Mouse (Mus musculus) embryo, embryonic 10 days (tissue): ENCODE data around the gene Crip3.

ENCODE experiments used
- DNase-seq: peaks from one replicate; pipeline ENCODE4 v3.0.0-alpha.2; 2015; ENCODE audit warnings: low spot score

Crip3 gene

DNA sequence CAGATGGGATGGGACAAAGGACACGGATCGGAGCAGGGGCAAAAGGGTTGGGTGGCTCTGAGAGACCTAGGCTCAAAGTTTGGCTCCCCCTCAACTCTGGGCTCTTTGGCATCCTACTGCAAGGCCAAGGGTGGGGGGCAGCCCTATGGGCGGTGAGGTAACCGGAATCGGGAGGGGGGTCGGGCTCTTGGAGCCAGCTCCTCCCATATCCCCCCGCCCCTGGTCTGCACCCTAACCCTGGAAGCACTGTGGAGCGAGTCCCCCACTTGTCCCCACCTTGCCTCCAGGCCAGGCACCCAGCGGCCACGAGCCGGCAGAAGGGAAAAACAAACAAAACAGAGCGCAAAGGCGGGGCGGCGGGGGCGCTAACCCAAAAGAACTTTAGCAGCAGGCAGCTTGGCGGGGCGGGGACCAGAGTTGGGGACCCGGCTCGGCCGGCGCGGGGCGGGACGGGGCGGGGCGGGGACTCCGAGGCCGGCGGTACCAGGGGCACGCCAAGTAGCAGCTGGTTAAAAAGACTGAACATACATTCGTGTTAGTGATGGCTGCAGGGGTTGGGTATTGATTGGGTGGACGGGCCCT, 26.5 kb downstream of the Crip3 start:
- DNase-seq = peak; percentile 36

DNA sequence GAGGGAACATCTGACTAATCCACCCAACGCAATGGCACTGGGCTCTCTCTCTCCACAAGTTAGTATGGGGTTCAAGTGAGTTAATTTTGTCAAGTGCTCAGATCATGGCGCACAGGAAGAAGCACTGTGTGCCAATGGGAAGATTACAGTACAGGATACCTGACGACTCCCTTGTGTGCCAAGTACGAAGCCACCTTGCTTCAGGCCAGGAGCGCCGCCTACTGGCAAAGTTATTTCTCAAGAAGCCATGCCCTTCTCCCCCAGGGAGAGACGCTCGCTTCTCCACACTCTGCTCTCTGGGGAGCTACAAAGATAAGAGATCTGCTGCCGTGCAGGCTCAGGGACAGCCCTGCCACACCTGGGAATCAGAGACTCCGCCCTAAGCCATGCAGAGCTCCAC, 29.1 kb downstream of the Crip3 start:
- DNase-seq = peak; percentile 55

GRCm38 (mm10) chr17:46458439-46458838, 29.7 kb downstream of the Crip3 start:
- no peak for DNase-seq

GRCm38 (mm10) chr17:46460673-46461072, 31.9 kb downstream of the Crip3 start:
- no peak for DNase-seq

GRCm38 (mm10) chr17:46461347-46461746, 32.6 kb downstream of the Crip3 start:
- peak; percentile 38 for DNase-seq

GRCm38 (mm10) chr17:46462226-46462625, 33.5 kb downstream of the Crip3 start:
- no peak for DNase-seq

- no peak for DNase-seq
Observed at GRCm38 (mm10) chr17:46467830-46468229, 39.1 kb downstream of the Crip3 start.

- no peak for DNase-seq
Observed at GRCm38 (mm10) chr17:46476601-46477000, 47.9 kb downstream of the Crip3 start.

- no peak for DNase-seq
Observed at GRCm38 (mm10) chr17:46477286-46477685, 48.6 kb downstream of the Crip3 start.
